In genomic region chr8:34755480-34755879, GRCm38 (mm10) we compare ENCODE assay signal across 15 mouse cellular contexts.
"Had no signal": no experiment of that assay in that cellular context is flagged by ENCODE, and none has a peak within 500 bp of the region (broad histone marks: within the 10 kb centered on the region; RNA-seq: fewer than 3 reads in every experiment).

No protein-coding gene starts in this region.

- H3K27ac ChIP-seq: liver, embryonic 13.5 days; neural tube, embryonic 13.5 days; stomach, embryonic 15.5 days had no signal

- H3K9me3 ChIP-seq: liver, embryonic 13.5 days; neural tube, embryonic 13.5 days; stomach, embryonic 15.5 days had no signal

- DNase-seq: kidney, adult 9 months; kidney, postnatal 14 days; kidney, postnatal 4 days; liver, embryonic 13.5 days; lung, adult 2 months; lung, postnatal 14 days; lung, postnatal 4 days; midbrain, embryonic 14.5 days; retina, postnatal 1 day; right cerebral cortex, postnatal 25 days; spleen, adult 18-20 months; thymus, postnatal 25 days had no signal

- H3K4me2 ChIP-seq: liver, embryonic 13.5 days; midbrain, embryonic 11.5 days; neural tube, embryonic 13.5 days; stomach, embryonic 15.5 days had no signal

- H3K27me3 ChIP-seq: liver, embryonic 13.5 days; neural tube, embryonic 13.5 days; stomach, embryonic 15.5 days had no signal

- H3K9ac ChIP-seq: liver, embryonic 13.5 days; neural tube, embryonic 13.5 days; stomach, embryonic 15.5 days had no signal

- H3K4me3 ChIP-seq: liver, embryonic 13.5 days; neural tube, embryonic 13.5 days; stomach, embryonic 15.5 days had no signal

- H3K36me3 ChIP-seq: liver, embryonic 13.5 days; neural tube, embryonic 13.5 days; stomach, embryonic 15.5 days had no signal

- H3K4me1 ChIP-seq: liver, embryonic 13.5 days; stomach, embryonic 15.5 days had no signal
